Mouse (Mus musculus): Measurements from ENCODE around the gene Qrich1. TPM values are rescaled to one million over a fixed set of nuclear protein-coding genes. Genes with fewer than 3 reads are reported as not detected.
A peak's percentile ranks its signal among the peaks of the same experiment; 100 is the strongest.

Gene Qrich1
- polyA plus RNA-seq, 1 experiment from 2014 or later = 111 TPM

GRCm38 (mm10) chr9:108575321-108576297 is 59.0 kb downstream of the Qrich1 start:
- Histone ChIP-seq H3K4me3 (replicated peaks) (no peak overlapping the region; the same call in 1 of the 2 replicates), H3K36me3 (peaks cover 51% of the 10 kb centered on the region), H3K4me1 (peaks cover 73% of the 10 kb centered on the region), H3K4me2 (peak overlapping the region; percentile 67), H3K9me3 (replicated peaks) (no peaks in the 10 kb centered on the region), H3K27ac (replicated peaks) (no peak overlapping the region), H3K27me3 (replicated peaks) (no peaks in the 10 kb centered on the region), H3K9ac (replicated peaks) (peak overlapping the region; percentile 14; the same call in 1 of the 2 replicates)
- no peak for ATAC-seq (ENCODE audit: low FRiP score)
- WGBS = 86% methylated on average over 37 of the region's 37 CpGs

GRCm38 (mm10) chr9:108577025-108577424 is 60.4 kb downstream of the Qrich1 start:
- 0 out of 2 replicates have a peak overlapping the region, but pooled peaks have one; percentile 97 for H3K27ac ChIP-seq (replicated peaks)
- no peaks in the 10 kb centered on the region for H3K9me3 ChIP-seq (replicated peaks)
- WGBS = 57% methylated on average over 6 of the region's 6 CpGs
- H3K27me3 ChIP-seq (replicated peaks) = no peaks in the 10 kb centered on the region
- H3K4me3 ChIP-seq (replicated peaks) = peak overlapping the region; percentile 73
- peaks cover 68% of the 10 kb centered on the region for H3K4me1 ChIP-seq
- ATAC-seq (ENCODE audit: low FRiP score) = no peak
- peak overlapping the region; percentile 67 for H3K4me2 ChIP-seq
- peaks cover 47% of the 10 kb centered on the region for H3K36me3 ChIP-seq
- H3K9ac ChIP-seq (replicated peaks) = peak overlapping the region; percentile 82

GRCm38 (mm10) chr9:108577934-108578544 is 61.4 kb downstream of the Qrich1 start:
- Histone ChIP-seq H3K4me3 (replicated peaks) (peak overlapping the region; percentile 73), H3K4me2 (peak overlapping the region; percentile 67), H3K9ac (replicated peaks) (peak overlapping the region; percentile 82), H3K27ac (replicated peaks) (peak overlapping the region; percentile 97), H3K9me3 (replicated peaks) (no peaks in the 10 kb centered on the region), H3K27me3 (replicated peaks) (no peaks in the 10 kb centered on the region), H3K36me3 (peaks cover 45% of the 10 kb centered on the region), H3K4me1 (peaks cover 62% of the 10 kb centered on the region)
- ATAC-seq (ENCODE audit: low FRiP score) = peak; percentile 37
- WGBS = under 1% methylated on average over 24 of the region's 24 CpGs

GRCm38 (mm10) chr9:108578545-108579343 is 62.1 kb downstream of the Qrich1 start, which contains the start of gene Wdr6:
Gene Wdr6 (minus strand): TSS chr9:108578739.
- Histone ChIP-seq H3K4me3 (replicated peaks) (peak within 1 kb of the TSS; percentile 73), H3K36me3 (peaks cover 38% of the 10 kb centered on the region), H3K9me3 (replicated peaks) (no peaks in the 10 kb centered on the region), H3K27ac (replicated peaks) (peak within 1 kb of the TSS; percentile 97), H3K27me3 (replicated peaks) (no peaks in the 10 kb centered on the region), H3K4me1 (peaks cover 55% of the 10 kb centered on the region), H3K9ac (replicated peaks) (peak within 1 kb of the TSS; percentile 82), H3K4me2 (peak within 1 kb of the TSS; percentile 67)
- ATAC-seq (ENCODE audit: low FRiP score) = peak; percentile 97
- 3% methylated on average over 51 of the region's 51 CpGs for WGBS

GRCm38 (mm10) chr9:108579344-108579690 is 62.7 kb downstream of the Qrich1 start:
- H3K4me1 ChIP-seq = peaks cover 49% of the 10 kb centered on the region
- peaks cover 32% of the 10 kb centered on the region for H3K36me3 ChIP-seq

GRCm38 (mm10) chr9:108587571-108588180 is 71.1 kb downstream of the Qrich1 start:
- H3K4me1 ChIP-seq = peaks cover 38% of the 10 kb centered on the region
- 0 out of 2 replicates have a peak, but pooled peaks cover 2% of the 10 kb centered on the region for H3K36me3 ChIP-seq
- peak overlapping the region; percentile 97 for H3K27ac ChIP-seq (replicated peaks)
- peak overlapping the region; percentile 31; the same call in 1 of the 2 replicates for H3K9ac ChIP-seq (replicated peaks)
- peak overlapping the region; percentile 23; the same call in 1 of the 2 replicates for H3K4me3 ChIP-seq (replicated peaks)
- H3K4me2 ChIP-seq = peak overlapping the region; percentile 58
- 2% methylated on average over 14 of the region's 14 CpGs for WGBS
- ATAC-seq (ENCODE audit: low FRiP score) = peak; percentile 98
- no peaks in the 10 kb centered on the region for H3K9me3 ChIP-seq (replicated peaks)
- no peaks in the 10 kb centered on the region for H3K27me3 ChIP-seq (replicated peaks)

More at GRCm38 (mm10) chr9:108579344-108579690, 62.7 kb downstream of the Qrich1 start:
- Histone ChIP-seq H3K27ac (replicated peaks) (peak overlapping the region; percentile 97), H3K4me2 (peak overlapping the region; percentile 67), H3K27me3 (replicated peaks) (no peaks in the 10 kb centered on the region), H3K9ac (replicated peaks) (peak overlapping the region; percentile 54), H3K9me3 (replicated peaks) (no peaks in the 10 kb centered on the region), H3K4me3 (replicated peaks) (peak overlapping the region; percentile 73)
- WGBS = 64% methylated on average over 5 of the region's 5 CpGs
- no peak for ATAC-seq (ENCODE audit: low FRiP score)

- no peaks in the 10 kb centered on the region for H3K27me3 ChIP-seq (replicated peaks)
- ATAC-seq (ENCODE audit: low FRiP score) = no peak
- H3K9ac ChIP-seq (replicated peaks) = no peak overlapping the region
- H3K4me3 ChIP-seq (replicated peaks) = no peak overlapping the region
- peaks cover 38% of the 10 kb centered on the region for H3K4me1 ChIP-seq
- WGBS = 76% methylated on average over 5 of the region's 5 CpGs
- 0 out of 2 replicates have a peak, but pooled peaks cover 2% of the 10 kb centered on the region for H3K36me3 ChIP-seq
- no peak overlapping the region for H3K4me2 ChIP-seq
- no peaks in the 10 kb centered on the region for H3K9me3 ChIP-seq (replicated peaks)
- peak overlapping the region; percentile 97 for H3K27ac ChIP-seq (replicated peaks)
Measured at GRCm38 (mm10) chr9:108589229-108589628, 72.6 kb downstream of the Qrich1 start.

- ATAC-seq (ENCODE audit: low FRiP score) = no peak
- Histone ChIP-seq H3K9me3 (replicated peaks) (no peaks in the 10 kb centered on the region), H3K36me3 (0 out of 2 replicates have a peak, but pooled peaks cover 2% of the 10 kb centered on the region), H3K9ac (replicated peaks) (no peak overlapping the region), H3K27me3 (replicated peaks) (no peaks in the 10 kb centered on the region), H3K4me2 (no peak overlapping the region), H3K4me1 (peaks cover 39% of the 10 kb centered on the region), H3K4me3 (replicated peaks) (no peak overlapping the region), H3K27ac (replicated peaks) (no peak overlapping the region)
- WGBS = 76% methylated on average over 4 of the region's 4 CpGs
Measured at GRCm38 (mm10) chr9:108591462-108591861, 74.9 kb downstream of the Qrich1 start.

- 86% methylated on average over 3 of the region's 3 CpGs for WGBS
- no peaks in the 10 kb centered on the region for H3K27me3 ChIP-seq (replicated peaks)
- 0 out of 2 replicates have a peak, but pooled peaks cover 2% of the 10 kb centered on the region for H3K36me3 ChIP-seq
- no peak for ATAC-seq (ENCODE audit: low FRiP score)
- no peak overlapping the region for H3K27ac ChIP-seq (replicated peaks)
- H3K4me1 ChIP-seq = peaks cover 23% of the 10 kb centered on the region
- no peak overlapping the region for H3K4me3 ChIP-seq (replicated peaks)
- H3K4me2 ChIP-seq = no peak overlapping the region
- H3K9me3 ChIP-seq (replicated peaks) = no peaks in the 10 kb centered on the region
- no peak overlapping the region for H3K9ac ChIP-seq (replicated peaks)
Measured at GRCm38 (mm10) chr9:108594354-108594753, 77.7 kb downstream of the Qrich1 start.

- peak; percentile 91 for ATAC-seq (ENCODE audit: low FRiP score)
- under 1% methylated on average over 68 of the region's 69 CpGs for WGBS
- H3K9me3 ChIP-seq (replicated peaks) = no peaks in the 10 kb centered on the region
- H3K36me3 ChIP-seq = peaks cover 3% of the 10 kb centered on the region; the same call in 1 of the 2 replicates
- peak within 1 kb of the TSS; percentile 83 for H3K4me2 ChIP-seq
- H3K27me3 ChIP-seq (replicated peaks) = no peaks in the 10 kb centered on the region
- peak within 1 kb of the TSS; percentile 85 for H3K27ac ChIP-seq (replicated peaks)
- peak within 1 kb of the TSS; percentile 72 for H3K4me3 ChIP-seq (replicated peaks)
- H3K9ac ChIP-seq (replicated peaks) = peak within 1 kb of the TSS; percentile 80
- H3K4me1 ChIP-seq = peaks cover 20% of the 10 kb centered on the region
Measured at GRCm38 (mm10) chr9:108596998-108597764, 80.6 kb downstream of the Qrich1 start, which contains the start of gene P4htm. Gene P4htm (minus strand): TSS chr9:108597667.

Measured in neural tube, embryonic 15.5 days (tissue).